Mouse (Mus musculus) activated CD4-positive, CD25-positive, alpha-beta regulatory T cell, adult 9 weeks (primary cell): Measurements from ENCODE around the gene Oas1c. TPM values are rescaled to one million over a fixed set of nuclear protein-coding genes. Genes with fewer than 3 reads are reported as not detected.

Source experiments
- polyA plus RNA-seq: library from polyadenylated mRNA; unstranded; fragments of 100-300 nt; shearing (Covaris generic); gene quantifications from one replicate; pipeline ENCODE4 v1.2.1, GENCODE M21; 2017

The Oas1c gene
- 13.4 TPM for polyA plus RNA-seq

DNA sequence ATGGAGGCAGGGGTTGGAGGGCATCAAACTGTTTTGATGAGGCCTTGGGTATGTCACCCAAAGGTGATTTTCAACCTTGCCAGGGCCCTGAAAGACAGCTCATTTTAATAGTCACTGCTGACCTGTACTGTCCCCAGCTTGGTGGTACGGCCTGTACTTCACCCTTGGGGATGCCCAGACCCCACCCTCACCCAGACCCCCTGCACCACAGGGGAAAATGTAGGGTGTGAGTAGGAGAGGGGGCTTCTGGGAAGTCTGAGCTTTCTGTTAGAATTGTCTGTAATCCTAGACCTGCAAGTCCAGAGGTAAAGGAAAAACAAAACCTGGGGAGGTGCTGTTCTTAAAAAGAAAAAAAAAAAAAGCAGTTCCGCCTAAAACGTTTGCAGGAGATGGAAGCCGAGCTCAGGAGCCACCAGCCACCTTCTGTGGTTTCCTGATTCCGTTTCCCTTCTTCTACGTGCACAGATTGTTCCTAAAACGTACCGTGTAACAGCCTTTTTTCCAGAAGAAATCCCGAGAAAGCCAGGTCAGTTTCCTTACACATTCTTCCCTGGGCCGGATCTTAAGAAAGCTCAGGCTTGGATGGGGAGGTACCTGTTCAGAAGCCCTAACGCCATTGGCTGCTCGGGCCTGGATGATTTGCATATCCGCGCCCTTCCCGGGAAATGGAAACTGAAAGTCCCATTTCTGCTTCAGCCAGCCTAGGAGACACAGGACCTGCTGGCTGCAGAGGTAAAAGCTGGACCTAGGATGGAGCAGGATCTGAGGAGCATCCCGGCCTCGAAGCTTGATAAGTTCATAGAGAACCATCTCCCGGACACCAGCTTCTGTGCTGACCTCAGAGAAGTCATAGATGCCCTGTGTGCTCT, at the start of gene Oas1c:
Gene Oas1c (minus strand): TSS at position 564 of the 869 bp plus-strand sequence.

DNA sequence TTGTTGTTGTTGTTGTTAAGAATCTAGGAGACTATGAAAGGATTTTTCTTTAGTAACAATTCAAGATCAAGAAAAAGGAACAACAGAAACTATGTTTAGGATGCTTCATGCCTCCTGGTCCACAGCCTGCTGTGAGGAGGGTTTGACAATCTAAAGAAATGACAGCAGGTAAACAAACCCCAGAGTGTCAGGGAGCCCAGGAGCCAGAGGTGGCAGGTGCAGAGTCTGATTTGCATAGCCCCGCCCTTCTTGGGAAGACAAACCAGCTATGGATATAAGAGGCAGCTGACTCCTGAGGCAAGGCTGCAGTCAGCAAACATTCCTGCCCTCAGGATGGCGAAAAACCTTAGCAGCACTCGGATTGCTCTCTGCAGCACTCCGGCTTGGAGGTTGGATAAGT, 48.8 kb upstream of the Oas1c start, which contains the start of gene Oas1h:
Gene Oas1h (plus strand): TSS at position 301 of the 400 bp plus-strand sequence.

DNA sequence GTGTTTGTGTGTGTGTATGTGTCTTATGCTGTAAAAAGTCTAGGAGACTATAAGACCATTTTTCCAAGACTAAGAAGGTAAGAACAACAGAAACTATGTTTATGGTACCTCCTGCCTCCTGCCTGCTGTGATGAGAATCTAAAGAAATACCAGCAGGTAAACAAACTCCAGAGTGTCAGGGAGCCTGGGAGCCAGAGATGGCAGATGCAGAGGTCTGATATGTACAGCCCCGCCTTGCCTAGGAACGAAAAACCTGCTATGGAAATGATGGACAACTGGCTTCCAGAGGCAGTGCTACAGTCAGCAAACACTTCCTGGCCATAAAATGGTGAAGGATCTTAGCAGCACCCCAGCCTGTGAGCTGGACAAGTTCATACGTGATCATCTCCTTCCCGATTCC, 34.8 kb upstream of the Oas1c start, which contains the start of gene Oas1f:
Gene Oas1f (plus strand): TSS at position 301 of the 400 bp plus-strand sequence.

DNA sequence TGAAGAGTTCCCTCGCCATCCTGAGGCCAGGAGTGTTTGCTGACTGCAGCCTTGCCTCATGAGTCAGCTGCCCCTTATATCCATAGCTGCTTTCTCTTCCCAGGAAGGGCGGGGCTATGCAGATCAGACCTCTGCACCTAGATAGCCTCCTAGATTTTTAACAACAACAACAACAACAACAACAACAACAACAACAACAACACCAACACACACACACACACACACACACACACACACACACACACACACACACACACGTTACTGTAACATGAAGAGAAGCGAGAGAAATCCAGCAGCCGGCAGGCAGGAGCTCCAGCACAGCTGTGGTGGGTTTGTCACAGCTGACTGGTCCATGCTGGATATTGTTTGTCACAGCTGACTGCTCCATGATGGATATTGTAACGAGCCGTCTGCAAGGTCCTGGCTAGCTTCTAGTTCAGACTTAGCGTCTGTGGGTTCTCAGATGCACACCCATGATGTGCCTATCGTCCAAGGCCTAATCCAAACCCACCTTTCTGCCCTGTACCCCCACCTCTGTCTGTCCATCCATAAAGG, 16.8 kb downstream of the Oas1c start, which contains the start of gene Oas1e:
Gene Oas1e (minus strand): TSS at position 51 of the 555 bp plus-strand sequence.

DNA sequence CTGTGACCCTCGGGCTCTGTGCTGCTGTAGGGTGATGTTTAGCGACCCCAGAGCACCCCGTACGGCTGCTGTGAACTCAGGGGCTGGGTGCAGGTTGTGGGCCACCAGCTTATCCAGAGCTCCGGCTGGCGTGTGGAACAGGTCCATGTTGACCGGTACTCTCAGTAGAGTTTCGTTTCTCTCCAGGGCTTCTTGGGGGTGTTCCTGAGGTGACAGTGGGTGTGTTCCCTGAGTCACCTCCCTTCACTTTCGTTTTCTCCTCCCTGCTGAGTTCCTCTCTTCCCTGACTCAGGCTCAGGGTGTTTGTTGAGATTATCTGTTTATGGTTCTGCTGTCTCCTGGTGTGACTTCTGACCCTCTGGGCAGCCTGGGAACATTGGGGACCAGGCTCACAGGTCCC, 34.8 kb downstream of the Oas1c start, which contains the start of gene Oas3:
Gene Oas3 (minus strand): TSS at position 184 of the 400 bp plus-strand sequence.

Other genes with a start within 250 kb of the Oas1c start
- 24.7 TPM for gene Tpcn1, start 223.8 kb downstream of the Oas1c start, polyA plus RNA-seq
- 0.86 TPM for gene Iqcd, start 223.5 kb downstream of the Oas1c start, polyA plus RNA-seq
- 5.1 TPM for gene Rita1, start 199.9 kb downstream of the Oas1c start, polyA plus RNA-seq
- gene Ddx54, start 199.8 kb downstream of the Oas1c start, polyA plus RNA-seq: 86.5 TPM
- gene Cfap73, start 178.3 kb downstream of the Oas1c start, polyA plus RNA-seq: not detected
- 9.1 TPM for gene Rasal1, start 163.7 kb downstream of the Oas1c start, polyA plus RNA-seq
- gene Dtx1, start 100.6 kb downstream of the Oas1c start, polyA plus RNA-seq: 23.4 TPM
- gene Oas2, start 62.7 kb downstream of the Oas1c start, polyA plus RNA-seq: 6.8 TPM
- gene Oas3, start 34.9 kb downstream of the Oas1c start, polyA plus RNA-seq: 20.0 TPM
- gene Oas1e, start 17.0 kb downstream of the Oas1c start, polyA plus RNA-seq: not detected
- gene Oas1f, start 34.9 kb upstream of the Oas1c start, polyA plus RNA-seq: not detected
- gene Oas1h, start 48.9 kb upstream of the Oas1c start, polyA plus RNA-seq: not detected
- 2.8 TPM for gene Oas1g, start 75.1 kb upstream of the Oas1c start, polyA plus RNA-seq
- 79.6 TPM for gene Oas1a, start 95.0 kb upstream of the Oas1c start, polyA plus RNA-seq
- gene Oas1d, start 102.0 kb upstream of the Oas1c start, polyA plus RNA-seq: not detected
- not detected for gene Rph3a, start 197.6 kb upstream of the Oas1c start, polyA plus RNA-seq